Mouse (Mus musculus) activated CD4-positive, CD25-positive, alpha-beta regulatory T cell, adult 4 months (primary cell): ENCODE measurements at regions not wholly inside any gene's neighbourhood (a gene's known extent, or its start where the extent isn't known, plus 50 kb on each side); places are given as distances from the start of the nearest gene placed in this dataset.
"Not testable (repeated sequence)": the region's sequence is repeated elsewhere in the genome, so short reads cannot be mapped to it uniquely, and the experiment has no call there.

Experiments used
- ATAC-seq: one replicate; pipeline ENCODE4 v1.8.0; 2017

GRCm38 (mm10) chr17:83988165-83988564, 140.4 kb upstream of the Haao start:
- ATAC-seq: no peak

- no peak for ATAC-seq
These were observed 139.9 kb upstream of the Haao start for GRCm38 (mm10) chr17:83987683-83988082.

GRCm38 (mm10) chr17:83985916-83986578, 138.3 kb upstream of the Haao start:
- no peak for ATAC-seq

GRCm38 (mm10) chr17:83985333-83985790, 137.6 kb upstream of the Haao start:
- ATAC-seq: no peak

GRCm38 (mm10) chr17:83983837-83984388, 136.2 kb upstream of the Haao start:
- ATAC-seq: no peak

- no peak for ATAC-seq
These were observed 135.5 kb upstream of the Haao start for GRCm38 (mm10) chr17:83983070-83983836.

GRCm38 (mm10) chr17:83982700-83983069, 134.9 kb upstream of the Haao start:
- no peak for ATAC-seq

GRCm38 (mm10) chr17:83978858-83979470, 131.2 kb upstream of the Haao start:
- no peak for ATAC-seq

- ATAC-seq: no peak
These were observed 130.0 kb upstream of the Haao start for GRCm38 (mm10) chr17:83977725-83978124.

- no peak for ATAC-seq
These were observed 128.1 kb upstream of the Haao start for GRCm38 (mm10) chr17:83975813-83976212.

- peak; percentile 69 for ATAC-seq
These were observed 125.9 kb upstream of the Haao start for GRCm38 (mm10) chr17:83973461-83974350.

GRCm38 (mm10) chr17:83972874-83973273, 125.1 kb upstream of the Haao start:
- ATAC-seq: no peak

GRCm38 (mm10) chr17:83972470-83972869, 124.7 kb upstream of the Haao start:
- ATAC-seq: no peak

GRCm38 (mm10) chr17:83972026-83972425, 124.3 kb upstream of the Haao start:
- no peak for ATAC-seq

- no peak for ATAC-seq
These were observed 121.7 kb upstream of the Haao start for GRCm38 (mm10) chr17:83969407-83969826.

- not testable (repeated sequence) for ATAC-seq
These were observed 120.4 kb upstream of the Haao start for GRCm38 (mm10) chr17:83968124-83968523.

GRCm38 (mm10) chr17:83967007-83967406, 119.2 kb upstream of the Haao start:
- ATAC-seq: no peak

GRCm38 (mm10) chr17:83964454-83965211, 116.9 kb upstream of the Haao start:
- ATAC-seq: no peak

GRCm38 (mm10) chr17:83963561-83963960, 115.8 kb upstream of the Haao start:
- ATAC-seq: no peak

- no peak for ATAC-seq
These were observed 115.1 kb upstream of the Haao start for GRCm38 (mm10) chr17:83962841-83963240.

- ATAC-seq: no peak
These were observed 114.4 kb upstream of the Haao start for GRCm38 (mm10) chr17:83962126-83962525.

GRCm38 (mm10) chr17:83960821-83961220, 113.1 kb upstream of the Haao start:
- no peak for ATAC-seq
